Mouse (Mus musculus) heart, adult 8-10 months (tissue): ENCODE results near the gene Ephb2. TPM values are rescaled to one million over a fixed set of nuclear protein-coding genes. Genes with fewer than 3 reads are reported as not detected.

Experiments
- DNase-seq: peaks from one replicate; pipeline ENCODE4 v3.0.0; 2022; ENCODE audit warnings: low spot score
- total RNA-seq, 4 experiments: library from RNA; stranded (reverse); gene quantifications; 2 replicates each; pipeline ENCODE4 v1.2.4; 2022

Gene Ephb2
- total RNA-seq, 4 experiments from 2014 or later = 0.44 to 0.86 (median 0.45) TPM

DNA sequence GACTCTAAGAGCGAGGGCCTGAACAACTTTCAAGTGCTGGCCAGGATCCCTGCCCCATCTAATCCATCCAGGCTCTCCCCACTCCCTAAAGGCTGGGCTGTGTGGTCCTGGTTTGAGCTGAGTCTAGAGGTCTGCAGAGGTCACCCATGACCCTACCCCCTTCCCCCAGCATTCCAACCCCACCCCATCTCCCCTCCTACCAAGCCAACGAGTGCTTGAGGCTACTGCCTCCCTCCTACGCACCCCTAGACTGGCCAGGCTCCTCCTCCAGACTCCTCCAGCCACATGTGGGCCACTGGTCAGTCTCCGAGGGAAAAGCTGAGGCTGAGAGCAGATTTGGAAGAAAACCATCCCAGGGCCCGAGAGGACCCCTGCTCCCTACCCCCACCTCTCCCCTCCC is 72.4 kb downstream of the Ephb2 start:
- no peak for DNase-seq

DNA sequence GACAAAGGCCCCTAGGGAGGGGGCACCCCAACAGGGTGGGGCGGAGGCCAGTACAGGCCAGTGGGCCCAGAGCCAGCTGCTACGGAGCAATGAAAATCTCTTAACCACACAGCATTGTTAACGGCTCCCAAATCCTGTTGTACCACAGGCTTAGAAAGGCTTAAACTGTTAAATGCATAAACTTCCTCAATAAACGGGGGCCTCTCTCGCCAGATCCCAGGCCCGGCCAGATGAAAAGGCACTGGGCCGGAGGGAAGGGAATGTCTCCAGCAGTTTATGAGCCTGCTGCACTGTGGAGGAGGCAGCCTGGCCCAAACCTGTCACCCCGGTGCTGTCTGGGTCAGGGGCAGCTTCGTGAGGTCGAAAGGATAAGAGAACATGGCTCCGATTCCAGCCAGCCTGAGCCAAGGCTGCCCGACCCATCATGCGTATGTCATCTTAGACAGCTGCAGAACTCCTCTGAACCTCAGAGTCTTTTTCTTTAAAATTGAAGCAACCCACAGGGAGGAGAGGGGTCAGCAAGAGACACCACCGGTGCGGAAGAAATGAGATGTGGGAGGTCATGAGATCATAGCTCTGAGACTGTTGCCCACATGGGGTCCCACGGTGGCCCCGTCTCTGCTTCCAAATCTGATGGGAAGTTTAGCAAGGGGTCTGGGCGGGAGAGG is 73.9 kb downstream of the Ephb2 start:
- no peak for DNase-seq

DNA sequence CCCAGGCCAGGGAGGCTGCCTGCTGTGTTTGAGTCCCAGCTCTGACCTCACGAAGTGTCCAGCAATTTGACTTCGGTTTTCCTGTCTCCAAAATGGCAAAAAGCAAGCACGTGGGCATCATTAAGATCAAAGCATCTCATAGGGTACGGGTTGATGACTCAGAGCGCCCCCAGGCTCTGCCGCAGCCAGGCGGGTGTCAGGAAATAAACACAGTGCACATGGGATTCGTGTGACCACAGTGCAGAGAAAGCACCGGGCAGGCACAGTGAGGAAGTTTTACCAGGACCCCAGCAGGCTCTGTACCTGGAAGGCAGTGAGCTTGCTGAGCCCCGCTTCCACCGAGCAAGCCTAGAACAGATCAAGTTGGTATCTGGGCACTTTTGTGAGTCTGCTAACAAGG is 74.9 kb downstream of the Ephb2 start:
- no peak for DNase-seq

- no peak for DNase-seq
Measured at GRCm38 (mm10) chr4:136757096-136757495, 78.7 kb downstream of the Ephb2 start.

DNA sequence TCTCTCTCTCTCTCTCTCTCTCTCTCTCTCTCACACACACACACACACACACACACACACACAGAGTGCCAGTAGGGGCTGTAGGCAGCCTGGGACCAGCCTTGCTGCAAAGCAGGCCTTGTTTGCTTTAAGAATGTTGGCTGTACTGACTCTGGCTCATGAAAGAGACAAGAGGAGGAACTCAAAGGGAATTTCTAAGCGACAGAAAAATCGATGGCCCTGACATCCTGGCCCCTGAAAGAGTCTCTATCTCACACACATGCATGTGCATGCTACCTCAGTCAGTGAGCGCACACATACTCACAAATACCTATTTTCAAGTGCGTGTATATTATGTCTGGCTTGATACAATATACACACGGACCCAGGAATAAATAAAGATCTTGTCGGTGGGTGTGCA is 79.3 kb downstream of the Ephb2 start:
- no peak for DNase-seq

GRCm38 (mm10) chr4:136755364-136755811 is 80.4 kb downstream of the Ephb2 start:
- no peak for DNase-seq

GRCm38 (mm10) chr4:136754256-136754655 is 81.5 kb downstream of the Ephb2 start:
- DNase-seq = no peak

DNA sequence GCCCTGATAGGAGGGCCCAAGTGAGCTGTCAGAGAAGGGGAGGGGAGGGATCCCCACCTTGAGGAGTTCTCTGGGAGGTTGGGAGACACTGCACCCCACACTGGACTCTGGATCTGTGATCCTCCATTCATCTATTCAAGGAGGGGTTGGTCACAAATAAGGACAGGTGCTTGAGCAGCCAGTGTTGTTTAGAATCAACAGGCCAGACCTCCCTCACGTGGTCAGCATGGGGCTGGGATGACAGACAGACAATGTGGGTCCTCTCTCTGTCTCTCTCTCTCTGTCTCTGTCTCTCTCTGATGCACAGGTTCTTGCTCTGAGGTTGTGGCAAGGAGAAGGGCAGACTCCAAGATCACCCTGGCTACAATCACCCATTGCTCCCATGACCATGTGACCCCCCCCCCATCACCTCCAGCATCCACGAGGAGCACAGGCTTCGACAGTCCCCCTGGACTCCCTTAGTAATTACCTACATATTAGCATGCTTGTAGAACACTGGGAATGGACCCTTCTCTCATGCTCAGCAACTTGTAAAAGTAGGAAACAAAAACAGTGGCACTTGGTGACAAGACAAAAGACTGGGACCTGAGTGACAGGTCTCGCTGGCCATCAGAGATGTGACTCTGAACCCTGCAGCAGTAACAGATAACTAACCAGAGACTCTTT is 84.3 kb downstream of the Ephb2 start:
- no peak for DNase-seq

DNA sequence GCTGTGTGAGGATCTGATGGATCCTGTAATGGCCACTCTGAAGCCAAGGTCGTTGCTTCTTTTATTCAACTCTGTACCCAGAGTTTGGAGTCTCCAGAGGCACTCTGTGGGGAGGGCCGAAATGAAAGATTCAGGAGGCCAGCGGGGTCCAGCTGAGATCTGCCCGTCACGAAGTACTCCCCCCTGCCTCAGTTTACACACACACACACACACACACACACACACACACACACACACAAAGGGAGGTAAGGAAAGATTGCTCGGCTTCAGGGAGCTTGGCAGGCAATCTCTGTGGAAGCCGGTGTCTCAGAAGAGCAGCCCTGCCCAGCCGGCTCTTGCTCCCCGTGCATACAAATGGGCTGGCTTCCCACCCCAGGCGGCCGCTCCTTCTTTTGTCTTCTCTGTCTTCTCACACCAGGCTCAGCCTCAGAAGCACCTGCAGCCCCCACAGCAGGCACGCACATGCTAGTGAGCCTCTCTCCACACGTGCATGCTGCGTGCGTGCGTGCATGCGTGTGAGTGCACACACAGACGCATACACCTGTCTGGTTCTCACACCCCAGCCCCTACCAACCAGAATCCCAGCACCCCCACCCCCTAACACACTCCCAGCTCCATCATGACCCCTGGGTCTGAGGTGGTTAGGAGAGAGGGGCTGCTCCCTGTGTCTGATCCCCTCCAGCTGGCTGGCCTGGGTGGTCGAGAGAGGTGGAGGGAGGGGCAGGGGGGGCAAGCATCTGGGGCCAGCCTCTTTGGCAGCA is 85.0 kb downstream of the Ephb2 start:
- DNase-seq = no peak

DNA sequence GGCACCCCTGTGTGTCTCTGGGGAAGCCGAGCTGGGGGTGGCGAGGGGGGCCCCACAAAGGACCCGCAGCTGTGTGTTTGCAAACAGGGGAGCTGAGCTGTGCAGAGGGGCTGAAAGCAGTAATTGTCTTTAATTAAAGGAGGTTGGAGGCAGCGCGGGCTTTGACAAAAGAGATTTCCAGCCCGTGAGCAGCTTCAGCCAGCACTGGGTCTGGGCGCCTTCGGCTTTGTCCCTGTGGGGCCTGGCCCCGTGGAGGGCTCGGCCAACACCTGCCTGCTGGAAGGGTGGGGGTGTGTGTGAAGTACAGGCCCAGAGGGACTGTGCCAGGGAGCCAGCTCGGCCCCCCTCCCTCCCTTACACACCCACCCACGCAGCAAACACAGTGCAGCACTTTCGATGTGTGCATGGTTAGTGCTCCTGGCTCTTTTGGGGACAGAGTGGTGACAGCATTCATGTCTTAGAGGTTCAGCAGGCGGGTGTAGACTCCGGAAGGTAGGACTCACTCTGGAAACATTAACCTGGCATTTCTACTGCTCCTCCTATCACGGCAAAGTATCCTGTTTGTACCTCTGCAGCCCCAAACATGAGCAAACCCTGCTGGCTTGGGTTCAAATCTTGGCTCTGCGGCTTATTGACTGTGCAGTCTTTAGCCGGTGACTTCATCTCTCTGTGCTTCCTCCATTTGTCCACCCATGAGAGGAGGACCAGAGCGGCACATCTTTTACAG is 85.8 kb downstream of the Ephb2 start:
- no peak for DNase-seq

DNA sequence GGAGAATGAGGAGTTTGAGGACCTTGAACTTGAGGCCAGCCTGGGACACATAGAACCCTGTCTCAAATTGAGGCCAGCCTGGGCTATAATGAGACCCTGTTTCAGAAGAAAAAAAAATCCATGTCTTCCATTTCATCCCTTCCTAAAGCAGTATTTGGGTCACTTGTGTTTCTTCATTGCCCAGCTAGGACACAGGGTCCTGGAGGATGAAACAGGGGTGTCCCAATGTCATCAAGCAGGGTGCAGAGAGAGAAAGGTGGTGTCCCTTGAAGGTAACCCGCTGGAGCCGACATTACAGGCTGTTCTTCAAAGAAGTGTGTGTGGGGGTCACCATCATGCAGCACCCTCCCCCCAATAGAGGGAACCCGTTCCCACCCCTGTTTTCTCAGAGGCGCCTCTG is 86.4 kb downstream of the Ephb2 start:
- DNase-seq = no peak

GRCm38 (mm10) chr4:136748842-136749392 is 86.9 kb downstream of the Ephb2 start:
- DNase-seq = peak; percentile 15

GRCm38 (mm10) chr4:136746516-136746915 is 89.3 kb downstream of the Ephb2 start:
- no peak for DNase-seq

- DNase-seq = peak; percentile 60
Measured at GRCm38 (mm10) chr4:136742677-136743076, 93.1 kb downstream of the Ephb2 start.

GRCm38 (mm10) chr4:136741840-136742239 is 93.9 kb downstream of the Ephb2 start:
- DNase-seq = peak; percentile 15

DNA sequence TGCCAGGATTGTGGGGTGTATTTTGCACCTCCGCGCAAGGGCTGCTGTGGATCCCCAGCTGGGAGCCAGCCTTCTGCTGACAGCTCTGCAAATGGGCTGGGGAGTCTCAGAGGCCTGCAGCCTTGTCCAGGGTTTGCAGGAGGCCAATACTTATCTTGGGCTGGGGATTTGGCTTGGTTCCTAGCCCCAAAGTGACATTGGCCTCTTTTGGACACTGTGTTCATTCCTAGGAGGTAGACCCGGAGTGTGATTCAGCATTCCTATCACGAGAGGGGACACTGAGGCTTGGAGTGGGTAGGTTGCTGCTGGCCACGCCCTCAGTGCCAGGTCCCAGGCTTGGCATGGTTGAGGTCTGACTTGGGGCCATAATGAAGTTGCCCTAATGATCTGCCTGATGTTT is 94.8 kb downstream of the Ephb2 start:
- DNase-seq = peak; percentile 50

GRCm38 (mm10) chr4:136739189-136739588 is 96.6 kb downstream of the Ephb2 start:
- no peak for DNase-seq

- DNase-seq = no peak
Measured at GRCm38 (mm10) chr4:136738291-136738690, 97.5 kb downstream of the Ephb2 start.

DNA sequence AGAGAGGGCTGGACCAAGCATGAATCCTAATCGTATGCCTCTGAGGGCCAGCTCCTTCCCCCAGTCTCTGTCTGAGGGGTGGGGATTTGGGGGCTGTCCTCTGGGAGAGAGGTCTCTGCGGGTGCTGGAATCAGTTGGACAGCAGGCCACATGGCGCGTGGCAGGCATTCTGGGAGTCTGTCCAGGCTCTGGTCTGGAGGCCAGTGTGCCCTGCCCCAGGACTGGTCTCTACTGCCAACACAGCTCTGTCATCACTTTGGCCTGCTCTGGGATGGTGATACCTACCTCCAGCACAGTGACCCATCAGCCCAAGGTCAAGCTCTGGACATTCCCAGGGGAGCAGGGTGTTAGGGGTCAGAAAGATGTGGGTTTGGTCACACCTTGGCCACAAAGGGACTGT is 99.9 kb downstream of the Ephb2 start:
- DNase-seq = peak; percentile 68

DNA sequence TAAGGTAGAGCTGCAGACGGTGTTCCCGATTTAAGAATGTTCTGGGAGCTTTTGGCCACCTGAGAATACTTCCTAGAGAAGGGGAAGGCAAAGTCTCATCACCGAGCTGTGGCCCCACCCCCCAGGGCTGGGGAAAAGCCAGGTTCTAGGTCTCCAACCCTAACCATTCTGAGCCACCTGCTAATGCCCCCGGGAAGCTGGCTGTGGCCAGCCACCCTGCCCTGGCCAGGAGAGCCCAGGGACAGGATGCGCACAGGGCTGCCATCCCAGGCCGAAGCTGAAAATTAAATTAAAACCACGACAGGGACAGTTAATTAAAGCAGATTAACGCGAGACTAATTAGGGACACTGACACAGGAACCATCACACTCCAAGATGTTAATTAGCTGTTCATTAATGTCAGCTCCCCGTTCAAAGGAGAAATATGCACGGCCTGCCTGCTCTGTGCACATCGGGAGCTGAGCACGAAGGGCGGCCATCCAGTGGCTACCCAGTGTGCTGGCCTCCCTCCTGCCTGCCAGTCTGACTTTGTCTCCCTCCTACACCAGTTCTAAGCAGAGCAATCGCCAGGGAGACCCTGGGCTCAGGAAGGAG is 101.5 kb downstream of the Ephb2 start:
- DNase-seq = no peak

DNA sequence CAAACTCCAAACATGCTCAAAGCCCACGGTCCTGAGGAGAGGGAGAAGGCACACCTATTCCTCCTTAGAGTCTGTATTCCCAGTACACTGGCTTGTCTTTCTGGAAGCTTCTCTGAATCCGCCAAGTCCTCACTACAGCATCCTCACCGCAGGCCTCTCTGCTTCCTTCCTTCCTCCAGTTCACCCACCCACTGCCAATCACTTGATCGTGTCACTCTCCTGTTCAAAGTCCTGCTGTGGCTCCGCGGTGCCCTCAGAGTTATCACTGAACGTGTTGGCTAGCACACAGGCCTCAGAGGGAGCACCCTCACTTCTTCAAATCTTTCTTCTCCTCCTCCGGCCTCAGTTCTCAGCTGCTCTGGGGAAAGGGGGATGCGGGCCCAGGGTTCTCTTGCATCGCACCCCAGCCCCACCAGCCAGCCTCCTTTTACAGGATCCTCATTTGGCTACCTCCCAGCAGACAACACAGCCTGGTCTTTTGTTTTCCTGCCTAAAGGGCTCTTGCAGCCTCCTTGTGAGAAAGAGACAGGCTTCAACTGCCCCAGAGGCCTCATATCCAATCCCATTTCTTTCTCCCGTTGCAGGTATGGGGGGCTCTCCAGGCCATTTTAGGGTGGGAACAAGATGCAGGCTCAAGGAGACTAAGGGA is 102.4 kb downstream of the Ephb2 start:
- no peak for DNase-seq
